Mouse (Mus musculus) embryonic facial prominence, embryonic 15.5 days (tissue): Measurements from ENCODE around the gene Gm20388. TPM values are rescaled to one million over a fixed set of nuclear protein-coding genes. Genes with fewer than 3 reads are reported as not detected.
A peak's percentile ranks its signal among the peaks of the same experiment; 100 is the strongest.

Source experiments
- ATAC-seq: fragments of 200-750 bp; cut with Nextera tagmentation; 2 replicates; pipeline ENCODE4 v1.8.0; 2017; ENCODE audit warnings: low read depth, moderate TSS enrichment; ENCODE audit not compliant: insufficient number of reproducible peaks, low FRiP score, low TSS enrichment
- H3K27ac ChIP-seq: fragments of 300-500 bp; sonication (generic); replicated peaks from 2 replicates; pipeline ENCODE4 v1.5.1; 2015; ENCODE audit warnings: mild to moderate bottlenecking, inconsistent platforms
- H3K27me3 ChIP-seq: fragments of 300-500 bp; sonication (generic); 2 replicates; pipeline ENCODE4 v1.6.1; 2015; ENCODE audit warnings: inconsistent platforms
- H3K36me3 ChIP-seq: fragments of 300-500 bp; sonication (generic); 2 replicates; pipeline ENCODE4 v1.6.1; 2015; ENCODE audit warnings: mild to moderate bottlenecking, inconsistent platforms
- H3K4me1 ChIP-seq: fragments of 300-500 bp; sonication (generic); 2 replicates; pipeline ENCODE4 v1.6.1; 2015; ENCODE audit warnings: inconsistent platforms
- H3K4me2 ChIP-seq: fragments of 300-500 bp; sonication (generic); replicated peaks from 2 replicates; pipeline ENCODE4 v1.6.1; 2015; ENCODE audit warnings: mild to moderate bottlenecking, inconsistent platforms
- H3K4me3 ChIP-seq: fragments of 300-500 bp; sonication (generic); replicated peaks from 2 replicates; pipeline ENCODE4 v1.5.1; 2015; ENCODE audit warnings: mild to moderate bottlenecking, inconsistent platforms
- H3K9ac ChIP-seq: fragments of 300-500 bp; sonication (generic); 2 replicates; pipeline ENCODE4 v1.6.1; 2015; ENCODE audit warnings: inconsistent platforms
- H3K9me3 ChIP-seq: fragments of 300-500 bp; sonication (generic); replicated peaks from 2 replicates; pipeline ENCODE4 v1.6.1; 2016; ENCODE audit warnings: inconsistent platforms
- WGBS: fragments of 180-500 bp; shearing (Covaris S2); methylation state at CpG from one replicate; pipeline ENCODE4 v1.1.7; 2015; 5-methylcytosine and 5-hydroxymethylcytosine counted together
- polyA plus RNA-seq: library from polyadenylated mRNA; unstranded; fragments of >200 nt; fragmentation: Nextera tagmentation; extraction: Ambion mirVana; gene quantifications from 2 replicates; pipeline ENCODE4 v1.2.1, GENCODE M21; 2015

Gene Gm20388
- polyA plus RNA-seq, 1 experiment from 2014 or later = 8.0 TPM

DNA sequence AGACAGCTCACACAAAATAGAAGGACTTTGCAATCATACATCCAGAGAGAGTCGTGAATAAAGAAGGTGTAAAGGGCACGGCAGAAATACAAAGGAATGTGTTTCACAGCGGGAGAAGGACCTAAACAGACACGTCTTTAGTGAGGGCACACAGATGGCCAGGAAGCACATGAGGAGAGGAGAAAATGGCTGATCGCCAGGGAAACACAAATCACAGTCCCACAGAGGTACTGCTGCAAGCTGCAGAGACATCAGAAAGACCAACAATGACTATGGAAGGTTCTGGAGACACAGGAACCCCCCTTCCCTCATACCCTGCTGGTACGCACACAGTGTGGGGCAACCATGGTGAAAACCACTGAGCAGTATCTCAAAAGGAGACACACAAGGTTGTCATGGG lies 1810.4 kb downstream of the Gm20388 start:
- no peak for ATAC-seq

DNA sequence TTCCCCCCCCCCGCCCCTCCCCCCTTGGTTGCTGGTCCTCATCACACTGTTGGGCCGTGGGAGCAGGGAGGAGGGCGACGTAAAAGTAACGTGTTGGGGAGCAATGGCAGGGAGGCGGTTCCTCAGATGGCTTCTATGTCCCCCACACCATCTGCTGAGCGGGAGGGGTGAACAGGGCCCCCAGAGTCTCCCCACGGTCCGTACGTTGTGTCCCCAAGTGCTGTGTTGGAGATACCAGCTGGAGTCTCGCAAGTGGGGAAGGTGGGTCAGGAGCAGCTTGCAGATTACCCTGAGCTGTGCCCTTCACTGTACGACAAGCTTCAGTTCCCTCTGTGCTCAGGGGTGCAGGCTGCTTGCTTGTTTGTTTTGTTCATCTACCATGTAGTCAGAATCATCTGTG lies 1813.2 kb downstream of the Gm20388 start:
- Histone ChIP-seq H3K9me3 (0 out of 2 replicates have a peak, but pooled peaks cover 3% of the 10 kb centered on the region), H3K4me2 (no peak overlapping the region), H3K4me1 (no peaks in the 10 kb centered on the region), H3K27me3 (peaks cover 30% of the 10 kb centered on the region), H3K4me3 (no peak overlapping the region), H3K9ac (no peak overlapping the region), H3K27ac (no peak overlapping the region), H3K36me3 (no peaks in the 10 kb centered on the region)
- 77% methylated on average over 12 of the region's 12 CpGs for WGBS
- ATAC-seq = no peak

More for the DNA sequence above, 1810.4 kb downstream of the Gm20388 start:
- no peak overlapping the region for H3K4me2 ChIP-seq
- H3K9ac ChIP-seq = no peak overlapping the region
- 54% methylated on average over 6 of the region's 6 CpGs for WGBS
- no peak overlapping the region for H3K4me3 ChIP-seq
- H3K27ac ChIP-seq = no peak overlapping the region
- H3K4me1 ChIP-seq = peaks cover 8% of the 10 kb centered on the region; the same call in 1 of the 2 replicates
- no peaks in the 10 kb centered on the region for H3K36me3 ChIP-seq
- peaks cover 21% of the 10 kb centered on the region for H3K27me3 ChIP-seq
- no peaks in the 10 kb centered on the region for H3K9me3 ChIP-seq

DNA sequence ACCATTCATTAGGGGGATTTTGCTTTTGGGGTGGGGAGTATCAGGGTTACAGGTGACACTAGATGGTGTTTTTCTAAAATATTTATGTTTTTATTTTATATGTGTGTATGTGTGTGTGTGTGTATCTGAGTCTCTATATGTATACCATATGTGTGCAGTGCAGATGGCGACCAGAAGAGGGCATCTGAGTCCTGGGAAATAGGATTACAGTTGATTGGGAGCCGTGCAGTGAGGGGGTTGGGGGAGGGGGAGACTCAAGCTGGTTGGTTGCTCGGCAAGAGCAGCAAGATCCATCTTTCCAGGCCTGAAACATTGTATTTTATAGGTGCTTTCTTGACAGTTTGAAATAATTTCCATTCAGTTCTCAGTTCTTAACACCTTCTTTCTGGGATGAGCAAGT lies 1816.5 kb downstream of the Gm20388 start:
- no peak overlapping the region for H3K9ac ChIP-seq
- H3K27ac ChIP-seq = no peak overlapping the region
- 61% methylated on average over 3 of the region's 3 CpGs for whole genome bisulfite sequencing
- peaks cover 16% of the 10 kb centered on the region for H3K4me1 ChIP-seq
- ATAC-seq = no peak
- H3K4me3 ChIP-seq = no peak overlapping the region
- H3K27me3 ChIP-seq = peaks cover 58% of the 10 kb centered on the region
- no peaks in the 10 kb centered on the region for H3K36me3 ChIP-seq
- 0 out of 2 replicates have a peak, but pooled peaks cover 3% of the 10 kb centered on the region for H3K9me3 ChIP-seq
- H3K4me2 ChIP-seq = no peak overlapping the region

DNA sequence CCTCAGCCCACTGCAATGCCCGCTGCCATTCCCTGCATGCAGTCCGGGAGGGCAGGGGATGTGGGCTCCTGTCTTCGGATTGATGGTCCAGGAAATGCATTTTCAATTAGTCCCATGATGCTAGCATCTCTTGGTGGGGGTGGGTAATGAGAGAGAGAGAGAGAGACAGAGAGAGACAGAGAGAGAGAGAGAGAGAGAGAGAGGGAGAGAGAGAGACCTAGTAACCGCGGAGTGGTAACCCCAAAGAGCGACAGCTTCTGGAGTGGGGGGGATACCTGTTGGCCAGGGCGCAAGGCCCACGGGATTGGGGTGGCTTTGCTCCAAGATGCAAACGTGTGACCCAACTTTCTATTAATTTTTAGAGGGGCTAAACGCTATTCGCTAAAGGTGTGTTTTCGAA lies 1818.7 kb downstream of the Gm20388 start, which contains the start of gene Jph3:
TSS of gene Jph3 (plus strand) at position 301 of the 400 bp plus-strand sequence.
- Histone ChIP-seq H3K9ac (no peak within 1 kb of the TSS), H3K27ac (no peak within 1 kb of the TSS), H3K4me1 (peaks cover 16% of the 10 kb centered on the region), H3K4me3 (peak within 1 kb of the TSS; percentile 47), H3K9me3 (0 out of 2 replicates have a peak, but pooled peaks cover 3% of the 10 kb centered on the region), H3K36me3 (no peaks in the 10 kb centered on the region), H3K27me3 (peaks cover 73% of the 10 kb centered on the region), H3K4me2 (peak within 1 kb of the TSS; percentile 83)
- WGBS = 6% methylated on average over 12 of the region's 12 CpGs
- no peak for ATAC-seq

DNA sequence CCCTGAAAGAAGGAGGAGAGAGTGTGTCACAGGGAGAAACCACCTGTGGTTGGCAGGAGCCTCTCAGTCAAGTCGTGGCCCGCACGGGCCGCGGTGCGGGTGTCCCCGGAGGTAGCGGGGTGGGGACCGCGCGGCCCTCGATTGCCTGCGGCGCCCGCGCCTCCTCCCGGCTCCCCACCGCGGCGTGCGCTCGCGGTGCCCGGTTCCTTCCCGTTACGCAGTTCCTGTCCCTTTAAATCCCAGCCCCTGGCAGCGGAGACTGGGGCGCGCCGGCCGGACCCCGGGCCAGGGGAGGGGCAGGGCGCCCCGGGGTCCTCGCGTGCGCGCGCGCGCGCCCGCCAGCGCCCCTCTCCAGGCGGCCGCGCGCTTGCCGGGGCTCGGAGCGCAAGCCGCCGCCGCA lies 1819.1 kb downstream of the Gm20388 start:
- H3K9ac ChIP-seq = no peak overlapping the region
- peak overlapping the region; percentile 47 for H3K4me3 ChIP-seq
- WGBS = 1% methylated on average over 47 of the region's 54 CpGs
- H3K36me3 ChIP-seq = no peaks in the 10 kb centered on the region
- H3K4me2 ChIP-seq = peak overlapping the region; percentile 83
- 0 out of 2 replicates have a peak, but pooled peaks cover 3% of the 10 kb centered on the region for H3K9me3 ChIP-seq
- ATAC-seq = no peak
- H3K27me3 ChIP-seq = peaks cover 74% of the 10 kb centered on the region
- H3K4me1 ChIP-seq = peaks cover 16% of the 10 kb centered on the region
- no peak overlapping the region for H3K27ac ChIP-seq

DNA sequence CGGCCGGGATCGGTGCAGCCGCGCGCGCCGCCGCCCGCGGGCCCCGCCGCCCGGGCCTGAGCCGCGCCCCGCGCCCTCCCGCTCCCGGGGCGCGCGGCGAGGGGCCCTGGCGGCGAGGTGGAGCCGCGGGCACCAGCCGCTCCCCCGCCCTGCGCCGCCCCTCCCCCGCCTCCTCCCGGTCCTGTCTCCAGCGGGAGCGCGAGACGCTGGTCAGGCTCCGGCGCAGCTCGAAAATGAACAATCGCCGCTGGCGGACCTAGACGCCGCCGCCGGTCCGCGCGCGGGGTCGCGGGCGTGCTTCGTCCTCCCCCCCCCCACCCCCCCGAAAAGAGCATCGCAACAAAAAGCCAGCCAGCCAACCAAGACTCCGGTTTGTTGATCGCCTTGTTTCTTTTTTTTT lies 1819.5 kb downstream of the Gm20388 start:
- no peaks in the 10 kb centered on the region for H3K36me3 ChIP-seq
- WGBS = under 1% methylated on average over 52 of the region's 60 CpGs
- no peak overlapping the region for H3K9ac ChIP-seq
- peak overlapping the region; percentile 83 for H3K4me2 ChIP-seq
- H3K9me3 ChIP-seq = 0 out of 2 replicates have a peak, but pooled peaks cover 3% of the 10 kb centered on the region
- no peak overlapping the region for H3K27ac ChIP-seq
- peaks cover 16% of the 10 kb centered on the region for H3K4me1 ChIP-seq
- H3K27me3 ChIP-seq = peaks cover 74% of the 10 kb centered on the region
- no peak for ATAC-seq
- peak overlapping the region; percentile 47 for H3K4me3 ChIP-seq

DNA sequence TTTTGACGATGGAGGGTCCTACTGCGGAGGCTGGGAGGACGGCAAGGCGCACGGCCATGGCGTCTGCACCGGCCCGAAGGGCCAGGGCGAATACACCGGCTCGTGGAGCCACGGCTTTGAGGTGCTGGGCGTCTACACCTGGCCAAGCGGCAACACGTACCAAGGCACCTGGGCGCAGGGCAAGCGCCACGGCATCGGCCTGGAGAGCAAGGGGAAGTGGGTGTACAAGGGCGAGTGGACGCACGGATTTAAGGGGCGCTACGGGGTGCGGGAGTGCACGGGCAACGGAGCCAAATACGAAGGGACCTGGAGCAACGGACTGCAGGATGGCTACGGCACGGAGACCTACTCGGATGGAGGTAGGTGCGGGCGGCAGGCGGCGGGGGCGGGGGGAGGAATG lies 1820.0 kb downstream of the Gm20388 start:
- Histone ChIP-seq H3K36me3 (no peaks in the 10 kb centered on the region), H3K27ac (no peak overlapping the region), H3K4me1 (peaks cover 16% of the 10 kb centered on the region), H3K27me3 (peaks cover 74% of the 10 kb centered on the region), H3K9me3 (0 out of 2 replicates have a peak, but pooled peaks cover 3% of the 10 kb centered on the region), H3K9ac (no peak overlapping the region), H3K4me3 (peak overlapping the region; percentile 47), H3K4me2 (peak overlapping the region; percentile 83)
- ATAC-seq = no peak
- WGBS = 0% methylated on average over 33 of the region's 37 CpGs

DNA sequence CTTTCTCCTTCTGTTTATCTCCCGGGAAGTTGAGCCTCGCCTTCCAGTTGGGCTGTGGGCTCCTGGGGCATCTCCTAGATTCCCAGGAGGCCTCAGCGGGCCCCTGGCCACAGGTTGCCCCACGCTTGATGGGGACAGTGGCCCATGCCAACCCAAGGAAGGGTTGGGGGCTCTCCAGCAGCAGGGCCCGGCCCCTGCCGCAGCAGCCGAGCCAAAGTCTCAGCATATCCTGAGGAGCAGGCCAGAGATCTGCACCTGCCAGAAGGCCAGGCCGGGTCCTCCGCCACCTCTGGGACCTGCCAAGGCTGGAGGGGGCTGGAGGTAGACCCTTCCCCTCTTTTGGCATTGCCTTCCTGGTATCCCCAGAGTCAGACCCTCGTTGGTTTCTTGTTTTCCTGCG lies 1820.4 kb downstream of the Gm20388 start:
- Histone ChIP-seq H3K27ac (no peak overlapping the region), H3K9ac (no peak overlapping the region), H3K4me3 (peak overlapping the region; percentile 47; the same call in 1 of the 2 replicates), H3K27me3 (peaks cover 71% of the 10 kb centered on the region), H3K4me1 (peaks cover 16% of the 10 kb centered on the region), H3K4me2 (peak overlapping the region; percentile 83; the same call in 1 of the 2 replicates), H3K36me3 (no peaks in the 10 kb centered on the region), H3K9me3 (0 out of 2 replicates have a peak, but pooled peaks cover 3% of the 10 kb centered on the region)
- WGBS = 4% methylated on average over 11 of the region's 11 CpGs
- no peak for ATAC-seq

DNA sequence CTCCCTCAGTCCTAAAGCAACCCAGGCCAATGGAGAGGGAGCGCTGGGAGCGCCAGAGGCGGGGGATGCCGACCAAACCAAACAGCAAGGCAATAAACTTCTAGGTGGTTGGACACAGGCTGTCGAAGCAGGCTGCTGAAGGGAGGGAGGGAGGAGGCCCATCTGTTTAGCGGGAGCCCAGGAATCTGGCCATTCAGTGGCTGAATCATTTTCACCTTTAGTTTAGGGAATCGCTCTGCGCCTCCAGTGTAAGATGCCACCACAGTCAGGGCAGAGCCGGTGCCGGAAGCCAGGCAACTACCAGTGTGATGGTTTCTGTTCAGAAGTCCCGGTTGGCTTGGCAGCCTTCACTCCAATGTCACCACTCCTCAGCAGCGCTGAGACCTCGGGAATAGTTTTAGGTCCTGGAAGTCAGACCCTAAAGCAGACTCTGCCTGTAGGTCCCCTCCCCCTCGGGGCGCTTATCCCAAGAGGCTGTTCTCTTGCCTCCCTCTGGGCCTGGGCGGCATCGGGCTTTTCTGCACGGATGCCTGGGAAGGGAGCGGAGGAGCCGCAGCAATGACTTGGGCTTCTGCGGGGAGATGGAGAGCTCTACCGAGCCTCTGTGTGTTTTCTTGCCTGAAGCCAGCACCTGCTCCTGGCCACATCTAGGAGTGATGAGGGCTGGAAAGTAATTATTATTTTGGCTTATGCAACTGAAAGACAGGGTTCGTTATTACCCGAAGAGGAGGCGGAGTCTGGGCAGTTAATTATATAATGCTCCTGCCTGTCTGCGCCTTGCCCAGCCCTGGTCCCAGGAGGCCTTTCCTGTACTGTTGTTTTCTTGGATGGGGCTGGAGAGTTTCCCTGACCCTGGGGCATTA lies 1821.1 kb downstream of the Gm20388 start:
- 0 out of 2 replicates have a peak, but pooled peaks cover 3% of the 10 kb centered on the region for H3K9me3 ChIP-seq
- no peak overlapping the region for H3K27ac ChIP-seq
- 0 out of 2 replicates have a peak, but pooled peaks have one; percentile 47 for ATAC-seq
- peak overlapping the region; percentile 47; the same call in 1 of the 2 replicates for H3K4me3 ChIP-seq
- peaks cover 68% of the 10 kb centered on the region for H3K27me3 ChIP-seq
- H3K36me3 ChIP-seq = no peaks in the 10 kb centered on the region
- H3K4me1 ChIP-seq = peaks cover 16% of the 10 kb centered on the region
- 0 out of 2 replicates have a peak overlapping the region, but pooled peaks have one; percentile 10 for H3K4me2 ChIP-seq
- no peak overlapping the region for H3K9ac ChIP-seq
- 4% methylated on average over 26 of the region's 26 CpGs for WGBS

DNA sequence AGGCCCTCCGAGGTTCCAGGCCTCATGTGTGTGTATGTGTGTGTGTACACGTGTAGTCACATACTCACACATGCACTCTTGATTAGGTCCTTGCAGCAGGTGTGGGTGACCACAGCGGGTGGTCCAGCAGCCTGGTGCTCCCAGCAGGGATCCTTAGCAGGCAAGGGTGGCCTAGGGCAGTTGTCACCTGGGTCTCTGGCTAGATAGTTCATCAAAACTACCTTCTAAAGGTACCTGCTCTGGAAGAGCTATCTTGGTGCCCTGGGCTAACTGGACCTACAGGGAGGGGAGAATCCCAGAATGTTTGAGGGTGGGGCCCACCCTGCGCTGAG lies 1821.7 kb downstream of the Gm20388 start:
- H3K36me3 ChIP-seq = no peaks in the 10 kb centered on the region
- 0 out of 2 replicates have a peak, but pooled peaks cover 2% of the 10 kb centered on the region for H3K9me3 ChIP-seq
- no peak overlapping the region for H3K4me2 ChIP-seq
- peaks cover 16% of the 10 kb centered on the region for H3K4me1 ChIP-seq
- no peak for ATAC-seq
- H3K27ac ChIP-seq = no peak overlapping the region
- H3K4me3 ChIP-seq = no peak overlapping the region; the same call in 1 of the 2 replicates
- peaks cover 68% of the 10 kb centered on the region for H3K27me3 ChIP-seq
- WGBS = 51% methylated on average over 4 of the region's 4 CpGs
- H3K9ac ChIP-seq = no peak overlapping the region

DNA sequence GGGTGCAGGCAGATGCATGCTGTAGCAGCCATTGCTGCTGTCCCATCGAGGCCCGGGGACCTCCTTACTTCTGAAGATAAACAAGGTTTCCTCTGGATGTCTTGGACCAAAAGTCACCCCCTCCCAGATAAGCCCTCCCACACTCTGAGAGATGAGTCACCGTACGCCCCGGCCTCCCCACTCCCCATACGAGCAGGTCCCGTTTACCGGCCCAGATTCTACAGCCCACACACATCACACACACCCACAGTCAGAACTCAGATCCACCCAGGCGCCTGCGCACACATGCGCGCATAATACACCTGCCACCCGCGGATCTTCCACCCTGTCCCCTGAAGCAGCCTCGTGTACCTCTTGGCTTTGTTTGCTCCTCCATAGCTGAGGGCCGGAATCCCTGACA lies 1823.6 kb downstream of the Gm20388 start:
- no peak overlapping the region for H3K27ac ChIP-seq
- H3K4me1 ChIP-seq = peaks cover 16% of the 10 kb centered on the region
- WGBS = 89% methylated on average over 16 of the region's 16 CpGs
- no peak overlapping the region for H3K4me3 ChIP-seq
- H3K4me2 ChIP-seq = no peak overlapping the region
- no peak for ATAC-seq
- no peaks in the 10 kb centered on the region for H3K9me3 ChIP-seq
- H3K9ac ChIP-seq = no peak overlapping the region
- H3K36me3 ChIP-seq = no peaks in the 10 kb centered on the region
- peaks cover 61% of the 10 kb centered on the region for H3K27me3 ChIP-seq
